Mouse (Mus musculus) hindbrain, embryonic 10.5 days (tissue): Measurements from ENCODE around the gene Eif4ebp2. TPM values are rescaled to one million over a fixed set of nuclear protein-coding genes. Genes with fewer than 3 reads are reported as not detected.

Experiments used
- DNase-seq: peaks from one replicate; pipeline ENCODE4 v3.0.0-alpha.2; 2017; ENCODE audit warnings: low spot score
- H3K27ac ChIP-seq: fragments of 300-500 bp; sonication (generic); 2 replicates; pipeline ENCODE4 v1.5.1; 2016; ENCODE audit warnings: mild to moderate bottlenecking, moderate library complexity
- H3K27me3 ChIP-seq: fragments of 300-500 bp; sonication (generic); 2 replicates; pipeline ENCODE4 v1.6.1; 2016; ENCODE audit warnings: mild to moderate bottlenecking; ENCODE audit not compliant: poor library complexity, insufficient read depth, severe bottlenecking
- H3K36me3 ChIP-seq: fragments of 300-500 bp; sonication (generic); 2 replicates; pipeline ENCODE4 v1.6.1; 2016; ENCODE audit warnings: mild to moderate bottlenecking, moderate library complexity
- H3K4me1 ChIP-seq: fragments of 300-500 bp; sonication (generic); replicated peaks from 2 replicates; pipeline ENCODE4 v1.6.1; 2016; ENCODE audit warnings: mild to moderate bottlenecking
- H3K4me3 ChIP-seq: fragments of 300-500 bp; sonication (generic); 2 replicates; pipeline ENCODE4 v1.5.1; 2016; ENCODE audit warnings: mild to moderate bottlenecking, moderate library complexity
- H3K9me3 ChIP-seq: fragments of 300-500 bp; sonication (generic); 2 replicates; pipeline ENCODE4 v1.6.1; 2016; ENCODE audit warnings: mild to moderate bottlenecking, moderate library complexity
- WGBS: fragments of 180-500 bp; shearing (Covaris S2); methylation state at CpG from one replicate; pipeline ENCODE4 v1.1.7; 2016; 5-methylcytosine and 5-hydroxymethylcytosine counted together
- polyA plus RNA-seq: library from polyadenylated mRNA; unstranded; fragments of >200 nt; fragmentation: Nextera tagmentation; extraction: Ambion mirVana; gene quantifications from 2 replicates; pipeline ENCODE4 v1.2.1, GENCODE M21; 2016

Eif4ebp2 gene
- 76.8 and 86.0 TPM in 2 replicates for polyA plus RNA-seq

DNA sequence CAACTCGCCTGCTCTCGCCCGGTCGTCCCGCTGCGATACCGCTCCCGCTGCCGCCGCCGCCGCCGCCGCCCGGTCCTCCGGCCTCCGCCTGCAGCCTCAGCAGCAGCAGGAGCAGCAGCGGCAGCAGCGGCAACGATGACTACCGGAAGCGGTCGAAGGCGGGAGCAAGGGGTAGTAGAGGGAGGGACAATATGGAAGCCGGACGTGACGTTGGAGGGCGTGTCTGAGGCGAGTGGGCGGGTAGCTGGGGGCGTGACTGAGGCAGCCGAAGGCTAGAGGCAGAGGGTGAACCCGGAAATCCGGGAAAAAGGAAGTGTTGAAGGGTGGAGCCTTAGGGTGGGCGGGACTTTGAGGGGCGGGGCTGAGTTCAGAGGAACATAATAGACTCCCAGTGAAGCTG lies at the start of gene Eif4ebp2:
Eif4ebp2 (minus strand) TSS at position 17 of the 400 bp plus-strand sequence.
- DNase-seq: peak; percentile 100
- peaks cover 39% of the 10 kb centered on the region for H3K4me1 ChIP-seq
- H3K27me3 ChIP-seq: no peaks in the 10 kb centered on the region
- H3K36me3 ChIP-seq: peaks cover 31% of the 10 kb centered on the region
- no peaks in the 10 kb centered on the region for H3K9me3 ChIP-seq
- WGBS: 0% methylated on average over 36 of the region's 36 CpGs
- peak within 1 kb of the TSS; percentile 94 for H3K27ac ChIP-seq
- H3K4me3 ChIP-seq: peak within 1 kb of the TSS; percentile 100

DNA sequence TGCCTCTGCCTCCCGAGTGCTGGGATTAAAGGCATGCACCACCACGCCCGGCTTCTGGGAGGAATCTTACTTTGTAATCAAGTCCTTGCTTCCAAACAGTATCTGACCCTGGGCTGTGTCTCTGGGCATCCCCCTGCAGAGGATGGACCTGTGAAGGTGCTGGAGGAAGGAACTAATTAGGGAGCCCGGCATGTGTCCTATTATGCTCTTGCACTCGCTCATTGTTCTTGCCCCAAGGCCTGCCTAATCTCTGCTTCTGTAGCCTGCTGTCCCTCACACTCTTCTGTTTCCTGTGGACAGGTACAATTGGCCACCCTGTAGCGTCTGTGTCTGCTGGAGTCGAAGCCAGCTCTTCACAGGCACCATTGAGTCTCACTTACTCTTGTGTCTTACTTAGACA lies 48.3 kb upstream of the Eif4ebp2 start:
- no peak for DNase-seq
- Histone ChIP-seq H3K4me1 (peaks cover 16% of the 10 kb centered on the region), H3K27me3 (no peaks in the 10 kb centered on the region), H3K9me3 (no peaks in the 10 kb centered on the region), H3K27ac (no peak overlapping the region), H3K4me3 (no peak overlapping the region), H3K36me3 (no peaks in the 10 kb centered on the region; the same call in 1 of the 2 replicates)
- 59% methylated on average over 7 of the region's 7 CpGs for WGBS

DNA sequence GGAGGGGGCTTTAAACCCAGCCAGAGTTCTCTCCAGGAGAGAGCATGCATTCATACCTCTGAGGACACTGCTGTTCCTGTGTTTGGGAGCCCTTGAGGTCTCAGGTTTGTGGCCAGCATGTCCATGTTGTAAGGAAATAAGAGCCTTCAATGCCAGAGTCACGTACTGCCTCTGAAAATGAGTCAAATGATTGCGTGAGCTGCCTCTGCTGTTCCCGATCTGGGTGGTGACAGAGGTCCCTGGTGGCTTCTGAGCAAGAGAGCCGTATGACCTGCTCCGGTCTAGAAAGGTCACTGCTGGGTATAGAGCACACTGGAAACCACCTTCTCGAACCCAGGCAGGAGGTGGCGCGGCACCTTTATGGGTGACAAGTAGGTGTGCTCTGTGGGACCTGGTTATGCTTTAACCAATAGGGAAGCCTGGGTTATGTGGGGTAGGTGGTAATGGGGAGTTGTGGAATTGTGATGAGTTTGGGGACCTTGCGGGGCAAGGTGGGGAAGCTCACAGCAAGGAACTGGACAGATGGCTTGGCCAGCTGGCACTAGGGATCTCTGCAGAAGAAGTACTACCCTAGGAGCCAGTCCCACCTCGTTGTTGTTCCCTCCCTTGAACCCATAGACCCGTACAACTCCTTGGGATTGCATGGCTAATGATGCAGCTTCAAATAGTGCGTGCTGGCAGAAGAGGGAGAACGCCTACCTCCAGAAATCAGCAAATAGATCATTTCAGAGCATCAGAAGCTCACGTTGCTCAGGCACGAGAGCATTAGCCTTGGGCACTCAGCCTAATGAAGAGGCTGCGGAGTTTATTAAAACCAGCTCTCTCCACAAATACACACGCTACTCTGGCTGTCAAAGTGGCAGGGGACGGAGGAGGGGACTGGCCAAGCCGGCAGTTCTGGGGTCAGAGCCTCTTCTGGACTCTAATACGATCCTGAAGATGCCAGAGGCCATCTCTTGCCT lies 47.3 kb upstream of the Eif4ebp2 start:
- no peak for DNase-seq
- Histone ChIP-seq H3K9me3 (no peaks in the 10 kb centered on the region), H3K27me3 (no peaks in the 10 kb centered on the region), H3K36me3 (no peaks in the 10 kb centered on the region; the same call in 1 of the 2 replicates), H3K4me1 (peaks cover 25% of the 10 kb centered on the region), H3K4me3 (no peak overlapping the region), H3K27ac (no peak overlapping the region)
- WGBS: 84% methylated on average over 20 of the region's 20 CpGs

DNA sequence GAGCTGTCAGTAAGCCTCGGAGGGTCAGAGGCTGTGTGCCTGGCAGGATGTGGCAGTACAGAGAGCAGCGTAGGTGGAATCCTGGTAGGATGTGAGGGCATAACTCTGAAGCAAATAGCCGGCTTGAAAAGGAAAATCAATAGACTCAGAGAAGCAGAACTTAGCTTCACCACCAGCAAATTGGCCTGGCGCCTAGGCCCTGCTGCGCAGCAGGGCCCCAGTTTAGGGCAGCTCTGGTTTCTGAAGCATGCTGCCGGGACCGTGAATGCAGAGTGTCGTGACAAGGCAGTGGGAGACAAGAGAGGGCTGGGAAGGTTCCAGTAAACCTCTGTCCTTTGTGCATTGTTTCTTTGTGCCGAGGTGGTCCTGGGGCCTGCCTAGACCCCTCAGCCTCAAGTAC lies 43.8 kb upstream of the Eif4ebp2 start:
- H3K4me3 ChIP-seq: no peak overlapping the region
- H3K36me3 ChIP-seq: no peaks in the 10 kb centered on the region
- no peaks in the 10 kb centered on the region for H3K27me3 ChIP-seq
- H3K9me3 ChIP-seq: no peaks in the 10 kb centered on the region
- H3K4me1 ChIP-seq: peaks cover 35% of the 10 kb centered on the region
- H3K27ac ChIP-seq: peak overlapping the region; percentile 75
- 47% methylated on average over 9 of the region's 9 CpGs for WGBS
- DNase-seq: peak; percentile 18

DNA sequence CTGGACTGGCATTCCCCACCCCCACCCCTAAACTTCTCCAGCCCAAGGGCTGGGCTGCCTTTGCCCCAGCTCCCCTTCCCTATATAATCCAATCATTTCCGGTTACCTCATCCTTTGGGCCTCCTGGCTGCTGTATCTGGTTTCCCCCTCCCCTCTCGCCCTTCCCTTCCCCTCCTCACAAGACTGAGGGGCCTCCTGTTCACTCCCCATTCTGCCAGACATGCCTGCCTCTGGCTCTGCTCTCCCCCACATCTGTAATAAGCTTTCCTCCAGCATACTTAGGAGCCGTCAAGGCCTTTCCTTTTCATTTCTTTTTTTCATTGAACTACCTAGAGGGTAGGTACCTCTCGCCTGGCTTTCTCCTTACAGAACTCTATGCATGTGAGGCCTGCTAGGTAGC lies 43.0 kb upstream of the Eif4ebp2 start:
- Histone ChIP-seq H3K27me3 (no peaks in the 10 kb centered on the region), H3K27ac (peak overlapping the region; percentile 75), H3K4me1 (peaks cover 35% of the 10 kb centered on the region), H3K36me3 (no peaks in the 10 kb centered on the region), H3K9me3 (no peaks in the 10 kb centered on the region), H3K4me3 (no peak overlapping the region)
- DNase-seq: no peak
- 70% methylated on average over 4 of the region's 4 CpGs for WGBS

DNA sequence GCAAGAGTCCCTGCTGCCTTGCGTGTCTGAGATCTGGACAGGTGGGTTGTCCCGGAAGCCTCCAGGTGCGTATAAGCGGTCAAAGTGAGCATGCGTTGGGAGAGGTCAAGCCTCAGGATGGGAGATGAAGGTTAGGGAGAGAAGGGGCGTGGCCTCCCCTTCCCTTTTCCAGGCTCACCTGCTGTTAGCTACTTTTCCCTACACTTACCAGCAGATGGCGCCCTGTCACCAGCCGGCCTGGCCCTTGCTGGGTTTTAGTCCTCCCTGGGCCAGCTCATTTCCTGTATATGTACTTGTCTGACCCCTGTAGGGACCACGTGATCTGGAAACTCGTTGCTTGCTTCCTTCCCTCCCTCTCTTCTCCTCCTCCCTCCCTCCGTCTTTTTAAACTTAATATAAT lies 39.6 kb upstream of the Eif4ebp2 start:
- no peak overlapping the region for H3K27ac ChIP-seq
- H3K9me3 ChIP-seq: no peaks in the 10 kb centered on the region
- 7% methylated on average over 11 of the region's 11 CpGs for WGBS
- no peaks in the 10 kb centered on the region for H3K36me3 ChIP-seq
- H3K4me1 ChIP-seq: peaks cover 29% of the 10 kb centered on the region
- no peaks in the 10 kb centered on the region for H3K27me3 ChIP-seq
- peak; percentile 82 for DNase-seq
- H3K4me3 ChIP-seq: no peak overlapping the region

DNA sequence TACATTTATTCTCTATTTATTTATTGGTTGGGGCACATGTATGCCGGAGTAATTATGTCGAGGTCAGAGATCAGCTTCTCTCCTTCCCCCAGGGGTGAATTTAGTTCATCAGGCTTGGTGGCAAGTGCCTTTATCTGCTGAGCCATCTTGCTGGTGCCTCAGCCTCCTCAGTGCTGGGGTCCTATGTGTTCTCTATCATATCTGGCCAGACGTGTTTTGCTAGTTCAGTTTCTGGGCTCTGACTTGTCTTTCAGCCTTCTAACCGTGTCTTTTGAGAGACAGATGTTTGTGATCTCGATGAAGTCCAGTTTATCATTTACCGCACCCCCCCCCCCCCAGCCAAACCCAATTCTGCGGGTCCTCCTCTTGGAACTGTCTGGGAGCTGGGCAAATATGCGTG lies 39.1 kb upstream of the Eif4ebp2 start:
- Histone ChIP-seq H3K4me3 (no peak overlapping the region), H3K36me3 (no peaks in the 10 kb centered on the region), H3K27me3 (no peaks in the 10 kb centered on the region), H3K27ac (no peak overlapping the region), H3K4me1 (peaks cover 27% of the 10 kb centered on the region), H3K9me3 (no peaks in the 10 kb centered on the region)
- DNase-seq: no peak
- 50% methylated on average over 8 of the region's 8 CpGs for WGBS

DNA sequence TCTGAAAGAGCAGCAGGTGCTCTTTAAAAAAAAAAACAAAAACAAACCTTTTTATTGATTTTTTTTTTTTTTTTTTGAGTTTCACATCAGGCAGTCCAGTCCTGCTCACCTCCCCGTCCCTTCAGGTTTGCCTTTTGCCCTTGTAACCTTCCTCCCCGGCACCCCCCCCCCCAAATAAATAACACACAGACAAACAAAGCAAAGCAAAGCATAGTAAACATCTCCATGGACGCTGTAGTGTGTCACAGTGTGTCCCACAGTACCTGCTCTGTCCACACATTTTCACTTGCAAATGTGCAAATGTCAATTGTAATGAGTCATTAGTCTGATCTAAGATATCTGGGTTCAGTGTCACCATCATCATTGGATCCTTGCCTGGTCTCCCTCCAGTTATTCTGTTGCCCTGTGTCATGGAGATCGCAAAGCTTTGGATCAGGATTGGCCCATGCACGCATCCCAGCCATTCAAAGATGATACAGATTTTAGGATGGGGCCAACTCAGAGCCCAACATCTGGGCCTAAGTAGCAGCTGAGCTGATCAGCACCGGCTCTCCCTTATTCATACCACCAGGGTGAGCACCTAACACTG lies 36.2 kb upstream of the Eif4ebp2 start:
- 85% methylated on average over 6 of the region's 6 CpGs for WGBS
- H3K4me1 ChIP-seq: peaks cover 9% of the 10 kb centered on the region; the same call in 1 of the 2 replicates
- no peak overlapping the region for H3K4me3 ChIP-seq

DNA sequence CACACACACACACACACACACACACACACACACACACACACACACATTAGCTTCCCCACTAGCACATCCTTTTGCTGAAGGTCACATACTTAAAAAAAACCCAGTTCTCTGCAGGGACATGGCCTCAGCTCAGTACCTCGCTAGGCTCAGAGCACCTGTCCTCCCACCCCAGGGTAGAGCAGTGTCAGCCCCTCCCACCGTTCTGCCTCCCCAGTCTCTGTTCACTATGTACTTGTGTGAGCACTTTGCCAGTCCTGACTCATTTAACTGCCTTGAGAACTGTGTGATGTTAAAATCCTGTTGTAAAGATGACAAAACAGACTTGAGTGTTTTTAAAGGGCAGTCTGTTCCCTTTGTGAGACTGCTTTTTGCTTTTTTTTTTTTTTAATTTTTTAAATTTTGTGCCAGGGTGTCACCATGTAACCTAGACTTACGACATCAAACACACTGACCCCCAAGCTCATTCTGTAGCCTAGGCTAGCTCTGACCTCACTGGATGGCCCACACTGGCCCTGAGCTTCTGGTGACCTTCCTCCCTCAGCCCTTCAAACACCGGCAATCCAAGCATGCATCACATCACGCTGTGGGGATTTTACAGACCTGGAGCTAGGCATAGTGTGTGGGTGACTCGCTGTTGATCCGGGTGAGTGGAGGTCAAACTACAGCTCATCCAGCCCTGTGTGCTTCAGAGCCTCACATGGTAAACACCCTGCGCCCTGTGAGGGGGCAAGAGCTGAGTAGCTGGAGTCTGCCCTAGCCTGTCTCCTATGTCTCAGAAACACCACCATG lies 34.3 kb upstream of the Eif4ebp2 start:
- Histone ChIP-seq H3K4me1 (peaks cover 6% of the 10 kb centered on the region; the same call in 1 of the 2 replicates), H3K9me3 (no peaks in the 10 kb centered on the region), H3K27me3 (no peaks in the 10 kb centered on the region), H3K4me3 (no peak overlapping the region), H3K27ac (no peak overlapping the region), H3K36me3 (no peaks in the 10 kb centered on the region)
- DNase-seq: no peak
- 87% methylated on average over 8 of the region's 8 CpGs for WGBS

More for the DNA sequence above, 36.2 kb upstream of the Eif4ebp2 start:
- no peak for DNase-seq
- no peaks in the 10 kb centered on the region for H3K27me3 ChIP-seq
- H3K27ac ChIP-seq: no peak overlapping the region
- no peaks in the 10 kb centered on the region for H3K36me3 ChIP-seq
- no peaks in the 10 kb centered on the region for H3K9me3 ChIP-seq

DNA sequence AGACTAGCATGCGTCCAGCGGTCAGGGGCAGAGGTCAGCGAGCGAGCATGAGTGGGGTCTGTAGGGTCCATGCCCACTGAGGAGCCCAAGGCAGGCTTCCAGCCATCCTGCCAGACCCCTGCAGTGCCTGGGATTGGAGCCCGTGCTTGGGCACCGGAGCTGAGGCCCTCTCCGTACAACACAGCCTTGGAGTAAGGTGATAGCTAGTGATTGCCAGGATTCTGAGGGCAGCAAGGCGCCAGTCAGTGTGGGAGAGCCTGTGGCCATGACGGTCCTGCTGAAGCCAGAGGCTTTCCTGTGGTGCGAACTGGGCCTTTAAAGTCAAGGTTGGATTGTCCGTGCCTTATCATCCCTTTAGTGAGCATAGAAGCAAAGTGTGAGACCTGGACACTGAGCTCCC lies 32.3 kb upstream of the Eif4ebp2 start:
- H3K4me3 ChIP-seq: no peak overlapping the region

DNA sequence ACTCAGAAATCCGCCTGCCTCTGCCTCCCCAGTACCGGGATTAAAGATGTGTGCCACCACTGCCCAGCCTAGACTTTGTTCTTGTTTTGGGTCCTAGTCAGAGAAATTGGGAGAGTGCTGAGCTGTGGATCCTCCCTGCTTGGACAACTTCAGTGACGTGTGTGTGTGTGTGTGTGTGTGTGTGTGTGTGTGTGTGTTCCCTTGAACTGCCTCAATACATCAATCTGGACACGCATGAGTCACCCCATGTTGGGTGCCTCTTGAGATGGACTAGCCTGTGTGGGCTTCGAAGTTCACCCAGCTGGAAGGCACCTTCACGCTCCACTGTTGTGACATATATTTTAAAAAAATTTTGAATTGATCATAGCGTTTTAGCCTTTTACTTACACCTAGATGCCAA lies 30.3 kb upstream of the Eif4ebp2 start:
- H3K4me1 ChIP-seq: peaks cover 13% of the 10 kb centered on the region
- 91% methylated on average over 7 of the region's 7 CpGs for WGBS
- H3K36me3 ChIP-seq: no peaks in the 10 kb centered on the region
- H3K27ac ChIP-seq: no peak overlapping the region
- no peaks in the 10 kb centered on the region for H3K9me3 ChIP-seq
- DNase-seq: no peak
- no peak overlapping the region for H3K4me3 ChIP-seq
- H3K27me3 ChIP-seq: peaks cover 10% of the 10 kb centered on the region; the same call in 1 of the 2 replicates

More for the DNA sequence above, 32.3 kb upstream of the Eif4ebp2 start:
- 81% methylated on average over 11 of the region's 11 CpGs for WGBS
- Histone ChIP-seq H3K4me1 (peaks cover 6% of the 10 kb centered on the region; the same call in 1 of the 2 replicates), H3K27ac (no peak overlapping the region), H3K36me3 (no peaks in the 10 kb centered on the region), H3K27me3 (no peaks in the 10 kb centered on the region), H3K9me3 (no peaks in the 10 kb centered on the region)
- no peak for DNase-seq

DNA sequence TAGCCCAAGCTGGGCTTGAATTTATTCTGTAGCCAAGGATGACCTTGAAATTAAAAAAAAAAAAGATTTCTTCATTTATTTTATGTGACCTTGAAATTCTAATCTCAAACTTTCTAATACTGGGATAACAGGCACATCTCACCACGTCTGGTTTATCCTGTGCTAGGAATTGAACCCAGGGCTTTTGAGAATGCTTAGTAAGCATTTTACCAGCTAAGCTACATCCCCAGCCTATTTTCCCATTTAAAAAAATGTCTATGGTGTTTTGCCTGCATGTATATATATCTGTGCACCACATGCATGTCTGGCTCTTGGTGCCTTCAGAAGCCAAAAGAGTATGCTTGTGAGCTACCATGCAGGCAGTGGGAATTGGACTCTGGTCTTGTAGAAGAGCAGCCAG lies 28.0 kb upstream of the Eif4ebp2 start:
- Histone ChIP-seq H3K27ac (no peak overlapping the region), H3K9me3 (no peaks in the 10 kb centered on the region), H3K4me1 (peaks cover 31% of the 10 kb centered on the region), H3K36me3 (no peaks in the 10 kb centered on the region), H3K4me3 (no peak overlapping the region), H3K27me3 (peaks cover 25% of the 10 kb centered on the region)
- WGBS: 73% methylated on average over 1 of the region's 1 CpGs
- no peak for DNase-seq
